Mouse (Mus musculus): ENCODE measurements at regions not wholly inside any gene's neighbourhood (a gene's known extent, or its start where the extent isn't known, plus 50 kb on each side); places are given as distances from the start of the nearest gene placed in this dataset.

DNA sequence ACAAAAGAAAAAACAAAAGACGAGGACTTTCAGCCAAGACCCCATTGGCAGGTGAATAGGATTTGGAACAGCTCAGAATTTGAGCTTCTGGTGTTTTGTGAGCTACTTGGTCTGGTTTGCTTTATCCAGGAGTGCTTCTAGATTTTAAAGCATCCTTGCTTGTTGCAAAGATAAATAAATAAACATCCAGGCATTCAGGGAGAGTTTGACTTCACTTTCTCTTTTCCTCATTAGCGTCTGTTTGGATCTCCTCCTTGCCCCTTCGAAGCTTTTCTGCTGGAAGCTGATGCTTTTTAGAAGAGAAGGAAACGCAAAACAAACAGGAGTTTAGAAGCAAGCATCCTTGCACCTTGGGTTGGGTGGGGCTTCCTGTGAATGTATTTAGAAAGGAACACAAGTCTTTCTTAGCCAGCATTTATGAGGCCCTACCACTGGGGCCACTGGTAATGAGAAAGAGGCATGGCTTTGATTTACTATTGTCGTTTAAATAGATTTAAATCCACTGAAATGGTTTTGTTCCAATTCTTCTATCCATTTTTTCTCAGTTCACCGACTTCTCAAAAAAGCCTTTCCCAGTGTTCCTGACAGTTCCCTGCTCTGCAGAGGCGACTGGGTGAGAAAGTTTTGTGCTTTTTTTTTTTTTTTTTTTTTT, 153.9 kb upstream of the Habp2 start:
- H3K27me3 ChIP-seq (replicated peaks; ENCODE audit: control insufficient read depth, insufficient read depth, low read length): 0 out of 2 replicates have a peak, but pooled peaks cover 2% of the 10 kb centered on the region
- no peak for DNase-seq (ENCODE audit: low spot score)
- H3K36me3 ChIP-seq (ENCODE audit: control insufficient read depth, insufficient read depth, low read length): no peaks in the 10 kb centered on the region
- WGBS: 34% methylated on average over 7 of the region's 7 CpGs
- no peak overlapping the region for H3K4me3 ChIP-seq (ENCODE audit: low read depth, low read length)
- no peak overlapping the region for H3K27ac ChIP-seq (ENCODE audit: low read depth, low read length)
- no peak for ATAC-seq (replicated peaks; ENCODE audit: low FRiP score)
- H3K4me1 ChIP-seq (replicated peaks; ENCODE audit: control insufficient read depth, insufficient read depth, low read length): no peaks in the 10 kb centered on the region
- H3K4me2 ChIP-seq: no peak overlapping the region
- H3K9me3 ChIP-seq (ENCODE audit: control insufficient read depth, low read length): no peaks in the 10 kb centered on the region
- H3K9ac ChIP-seq (ENCODE audit: low read depth, low read length): no peak overlapping the region

DNA sequence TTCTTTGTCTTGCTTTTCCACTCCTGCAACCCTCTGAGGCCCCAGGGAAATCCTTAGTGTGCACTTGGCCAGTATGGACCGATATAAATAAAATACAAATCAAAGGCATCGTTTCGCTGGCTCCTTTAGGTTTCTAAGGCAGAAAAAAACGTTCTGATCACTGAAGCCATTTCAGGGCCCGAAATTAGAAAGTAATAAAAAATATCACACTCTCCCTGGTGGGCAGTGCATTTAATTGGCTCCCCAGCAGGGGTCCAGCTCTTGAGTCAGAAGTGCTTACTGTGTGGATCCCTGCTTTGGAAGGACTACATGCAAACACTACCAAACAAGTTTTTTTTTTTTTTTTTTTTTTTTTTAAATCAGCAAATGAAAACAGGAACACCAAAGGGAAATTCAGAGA, 153.4 kb upstream of the Habp2 start:
- no peak overlapping the region for H3K4me2 ChIP-seq
- H3K4me3 ChIP-seq (ENCODE audit: low read depth, low read length): no peak overlapping the region
- ATAC-seq (replicated peaks; ENCODE audit: low FRiP score) (no peak), DNase-seq (ENCODE audit: low spot score) (no peak)
- H3K9me3 ChIP-seq (ENCODE audit: control insufficient read depth, low read length): no peaks in the 10 kb centered on the region
- no peak overlapping the region for H3K9ac ChIP-seq (ENCODE audit: low read depth, low read length)
- WGBS: 31% methylated on average over 5 of the region's 5 CpGs
- H3K27ac ChIP-seq (ENCODE audit: low read depth, low read length): no peak overlapping the region
- 0 out of 2 replicates have a peak, but pooled peaks cover 2% of the 10 kb centered on the region for H3K27me3 ChIP-seq (replicated peaks; ENCODE audit: control insufficient read depth, insufficient read depth, low read length)
- no peaks in the 10 kb centered on the region for H3K36me3 ChIP-seq (ENCODE audit: control insufficient read depth, insufficient read depth, low read length)
- H3K4me1 ChIP-seq (replicated peaks; ENCODE audit: control insufficient read depth, insufficient read depth, low read length): no peaks in the 10 kb centered on the region

DNA sequence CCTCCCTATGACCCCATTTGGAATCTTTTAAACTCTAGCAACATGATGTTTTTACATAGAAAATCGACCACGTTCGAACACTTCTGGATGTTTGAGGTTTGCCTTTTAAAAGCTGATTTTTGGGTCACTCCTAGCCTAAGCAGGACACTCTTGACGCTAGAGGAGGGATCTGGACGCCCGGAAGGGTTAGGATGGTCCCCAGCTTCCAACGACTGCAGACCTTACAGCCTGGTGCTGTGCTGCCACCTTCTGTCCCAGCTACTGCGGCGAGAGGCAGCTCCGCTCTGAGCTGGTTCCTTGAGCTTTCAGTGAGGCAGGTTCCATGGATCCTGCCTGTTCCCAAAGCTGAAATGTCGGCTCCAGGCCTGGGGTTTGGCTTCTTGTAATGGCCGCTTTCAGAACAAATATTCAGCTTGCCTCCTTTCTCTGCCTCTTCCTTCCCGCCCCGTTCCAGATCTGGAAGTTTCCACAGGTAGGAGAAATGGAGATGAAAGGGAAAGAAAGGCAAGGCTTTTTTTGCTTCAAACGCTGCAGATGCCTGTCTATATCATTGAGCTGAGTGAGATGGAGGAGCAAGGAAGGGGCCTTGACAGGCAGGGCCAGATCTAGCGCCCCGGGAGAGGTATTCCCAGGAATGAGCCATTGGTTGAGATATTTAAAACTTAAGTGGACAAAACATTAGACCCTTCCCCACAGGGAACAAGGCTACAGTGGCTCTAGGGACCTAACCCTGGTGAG, 152.7 kb upstream of the Habp2 start:
- Histone ChIP-seq H3K4me1 (replicated peaks; ENCODE audit: control insufficient read depth, insufficient read depth, low read length) (no peaks in the 10 kb centered on the region), H3K9ac (ENCODE audit: low read depth, low read length) (no peak overlapping the region), H3K4me2 (0 out of 2 replicates have a peak overlapping the region, but pooled peaks have one; percentile 5), H3K9me3 (ENCODE audit: control insufficient read depth, low read length) (no peaks in the 10 kb centered on the region), H3K27me3 (replicated peaks; ENCODE audit: control insufficient read depth, insufficient read depth, low read length) (0 out of 2 replicates have a peak, but pooled peaks cover 2% of the 10 kb centered on the region), H3K4me3 (ENCODE audit: low read depth, low read length) (no peak overlapping the region), H3K36me3 (ENCODE audit: control insufficient read depth, insufficient read depth, low read length) (no peaks in the 10 kb centered on the region), H3K27ac (ENCODE audit: low read depth, low read length) (no peak overlapping the region)
- ATAC-seq (replicated peaks; ENCODE audit: low FRiP score): no peak; the same call in 1 of the 2 replicates
- 20% methylated on average over 17 of the region's 17 CpGs for WGBS
- DNase-seq (ENCODE audit: low spot score): peak; percentile 45

DNA sequence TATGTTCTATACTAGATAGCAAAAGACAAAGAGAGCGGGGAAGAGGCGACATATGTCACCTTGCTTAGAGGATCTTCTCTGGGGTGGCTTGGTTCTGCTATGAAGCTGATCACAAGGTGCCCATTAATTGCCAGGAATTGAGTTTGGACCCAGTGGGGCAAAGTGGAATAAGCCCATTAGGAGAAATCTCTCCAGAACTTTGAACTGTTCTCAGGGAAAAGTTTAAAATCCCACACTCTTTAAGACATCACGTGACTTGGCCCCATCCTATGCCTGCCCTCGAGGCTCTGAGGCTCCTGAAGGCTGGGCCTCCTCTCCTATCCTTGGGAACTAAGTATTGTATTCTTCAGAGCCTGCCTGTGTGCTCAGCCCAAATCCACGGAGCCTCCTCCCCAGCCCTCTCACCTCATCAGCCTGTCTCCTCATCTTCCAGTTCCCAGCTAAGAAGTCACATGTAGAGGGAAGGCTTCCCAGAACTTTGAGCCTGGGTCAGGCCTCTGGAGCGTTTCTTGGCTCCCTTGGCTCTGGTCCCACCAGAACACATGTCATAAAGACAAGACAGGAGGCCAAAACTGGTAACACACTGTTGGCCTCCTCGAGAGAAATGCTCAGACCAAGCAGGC, 151.5 kb upstream of the Habp2 start:
- no peak overlapping the region for H3K27ac ChIP-seq (ENCODE audit: low read depth, low read length)
- no peak overlapping the region for H3K9ac ChIP-seq (ENCODE audit: low read depth, low read length)
- no peak overlapping the region for H3K4me2 ChIP-seq
- H3K36me3 ChIP-seq (ENCODE audit: control insufficient read depth, insufficient read depth, low read length): no peaks in the 10 kb centered on the region
- 0 out of 2 replicates have a peak, but pooled peaks cover 2% of the 10 kb centered on the region for H3K27me3 ChIP-seq (replicated peaks; ENCODE audit: control insufficient read depth, insufficient read depth, low read length)
- H3K4me1 ChIP-seq (replicated peaks; ENCODE audit: control insufficient read depth, insufficient read depth, low read length): no peaks in the 10 kb centered on the region
- no peak overlapping the region for H3K4me3 ChIP-seq (ENCODE audit: low read depth, low read length)
- no peak for ATAC-seq (replicated peaks; ENCODE audit: low FRiP score)
- DNase-seq (ENCODE audit: low spot score): no peak
- 74% methylated on average over 7 of the region's 7 CpGs for WGBS
- H3K9me3 ChIP-seq (ENCODE audit: control insufficient read depth, low read length): no peaks in the 10 kb centered on the region

DNA sequence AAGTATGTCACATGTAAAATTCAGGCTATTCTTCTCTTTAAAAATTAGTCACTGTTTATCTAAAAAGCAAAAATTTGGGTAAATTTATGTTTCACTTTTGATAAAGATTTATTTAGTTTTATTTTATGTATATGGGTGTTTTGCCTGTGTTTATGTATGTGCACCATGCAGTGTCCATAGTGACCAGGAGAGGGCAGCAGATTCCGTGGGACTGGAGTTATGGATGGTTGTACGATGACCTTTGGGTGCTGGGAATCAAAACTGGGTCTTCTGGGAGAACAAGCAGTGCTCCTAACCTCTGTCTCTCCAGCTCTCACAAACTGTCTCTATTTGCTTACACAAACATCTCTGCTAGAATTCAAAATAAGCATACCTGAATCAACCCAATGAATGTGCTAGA, 146.4 kb upstream of the Habp2 start:
- no peak overlapping the region for H3K27ac ChIP-seq (ENCODE audit: low read depth, low read length)
- no peak for DNase-seq (ENCODE audit: low spot score)
- no peak overlapping the region for H3K4me3 ChIP-seq (ENCODE audit: low read depth, low read length)
- H3K9ac ChIP-seq (ENCODE audit: low read depth, low read length): no peak overlapping the region
- ATAC-seq (replicated peaks; ENCODE audit: low FRiP score): no peak
- WGBS: 74% methylated on average over 2 of the region's 2 CpGs
- H3K4me1 ChIP-seq (replicated peaks; ENCODE audit: control insufficient read depth, insufficient read depth, low read length): no peaks in the 10 kb centered on the region
- no peaks in the 10 kb centered on the region for H3K27me3 ChIP-seq (replicated peaks; ENCODE audit: control insufficient read depth, insufficient read depth, low read length)
- H3K4me2 ChIP-seq: no peak overlapping the region
- H3K36me3 ChIP-seq (ENCODE audit: control insufficient read depth, insufficient read depth, low read length): no peaks in the 10 kb centered on the region
- H3K9me3 ChIP-seq (ENCODE audit: control insufficient read depth, low read length): peaks cover 7% of the 10 kb centered on the region; the same call in 1 of the 2 replicates

DNA sequence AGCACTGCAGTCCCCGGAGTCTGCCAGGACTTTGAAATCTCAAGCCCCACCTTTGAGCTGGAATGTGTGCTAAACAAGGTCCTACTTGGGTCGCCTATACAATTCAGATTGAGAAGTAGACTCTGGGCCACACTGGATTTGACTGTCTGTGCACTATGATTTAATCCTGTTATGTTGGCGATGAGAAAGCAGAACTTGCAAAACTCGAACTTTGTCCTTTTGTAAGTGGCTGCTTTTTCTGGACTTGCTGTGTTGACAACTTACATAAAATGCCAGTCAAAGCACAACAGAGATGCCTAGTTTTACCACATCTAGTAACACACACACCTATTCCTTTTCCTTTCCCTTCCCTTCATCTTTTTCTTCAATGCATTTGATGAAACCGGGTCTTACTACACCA, 142.7 kb upstream of the Habp2 start:
- Histone ChIP-seq H3K27me3 (replicated peaks; ENCODE audit: control insufficient read depth, insufficient read depth, low read length) (no peaks in the 10 kb centered on the region), H3K9ac (ENCODE audit: low read depth, low read length) (no peak overlapping the region), H3K9me3 (ENCODE audit: control insufficient read depth, low read length) (peaks cover 7% of the 10 kb centered on the region; the same call in 1 of the 2 replicates), H3K4me2 (no peak overlapping the region), H3K36me3 (ENCODE audit: control insufficient read depth, insufficient read depth, low read length) (no peaks in the 10 kb centered on the region), H3K27ac (ENCODE audit: low read depth, low read length) (no peak overlapping the region), H3K4me1 (replicated peaks; ENCODE audit: control insufficient read depth, insufficient read depth, low read length) (no peaks in the 10 kb centered on the region), H3K4me3 (ENCODE audit: low read depth, low read length) (no peak overlapping the region)
- no peak for ATAC-seq (replicated peaks; ENCODE audit: low FRiP score)
- 77% methylated on average over 5 of the region's 5 CpGs for WGBS
- no peak for DNase-seq (ENCODE audit: low spot score)

DNA sequence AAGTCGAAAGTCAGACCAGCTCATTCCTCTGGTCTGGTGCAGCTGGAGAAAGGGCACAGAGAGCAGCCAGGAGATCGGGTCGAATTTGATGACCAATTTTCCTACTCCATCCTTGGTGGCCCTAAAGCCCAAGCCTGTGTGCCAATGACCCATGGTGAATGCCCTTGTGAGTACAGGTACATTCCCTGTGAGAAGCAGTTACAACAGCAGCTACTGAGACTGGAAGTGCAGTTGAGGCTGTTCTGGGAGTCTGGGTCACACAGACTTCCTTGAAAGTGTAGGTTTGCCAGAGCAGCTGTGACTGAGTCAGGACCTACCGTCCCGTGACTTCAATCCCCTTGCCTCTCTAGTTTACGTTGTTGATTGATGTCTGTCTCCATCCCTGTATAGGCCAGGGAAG, 129.8 kb upstream of the Habp2 start:
- 79% methylated on average over 6 of the region's 6 CpGs for WGBS
- H3K27ac ChIP-seq (ENCODE audit: low read depth, low read length): no peak overlapping the region
- H3K27me3 ChIP-seq (replicated peaks; ENCODE audit: control insufficient read depth, insufficient read depth, low read length): peaks cover 3% of the 10 kb centered on the region; the same call in 1 of the 2 replicates
- no peak for DNase-seq (ENCODE audit: low spot score)
- H3K9me3 ChIP-seq (ENCODE audit: control insufficient read depth, low read length): no peaks in the 10 kb centered on the region
- H3K4me1 ChIP-seq (replicated peaks; ENCODE audit: control insufficient read depth, insufficient read depth, low read length): no peaks in the 10 kb centered on the region
- no peaks in the 10 kb centered on the region for H3K36me3 ChIP-seq (ENCODE audit: control insufficient read depth, insufficient read depth, low read length)
- no peak overlapping the region for H3K4me2 ChIP-seq
- H3K4me3 ChIP-seq (ENCODE audit: low read depth, low read length): no peak overlapping the region
- no peak for ATAC-seq (replicated peaks; ENCODE audit: low FRiP score)
- H3K9ac ChIP-seq (ENCODE audit: low read depth, low read length): no peak overlapping the region

DNA sequence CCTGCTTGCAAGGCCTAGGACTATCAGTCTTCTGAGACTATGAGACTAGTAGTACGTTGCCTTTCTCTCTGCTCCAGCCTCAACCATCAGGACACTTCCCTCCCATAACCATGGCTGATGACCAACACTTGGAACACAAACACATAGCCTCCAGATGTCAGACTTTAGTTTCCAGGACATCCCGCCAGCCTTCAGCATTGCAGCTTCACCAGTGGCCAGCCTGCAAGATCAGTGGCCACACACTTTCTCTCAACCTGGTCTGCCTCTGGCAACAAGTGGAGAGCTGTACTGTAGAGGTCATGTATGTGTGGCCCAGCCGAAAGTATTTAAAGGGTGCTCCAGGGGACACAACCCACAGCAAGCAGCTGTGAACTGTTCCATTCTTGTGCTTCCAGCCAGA, 124.8 kb upstream of the Habp2 start:
- ATAC-seq (replicated peaks; ENCODE audit: low FRiP score) (no peak), DNase-seq (ENCODE audit: low spot score) (no peak)
- H3K4me3 ChIP-seq (ENCODE audit: low read depth, low read length): no peak overlapping the region

More for the DNA sequence above, 124.8 kb upstream of the Habp2 start:
- H3K9ac ChIP-seq (ENCODE audit: low read depth, low read length): no peak overlapping the region
- H3K27ac ChIP-seq (ENCODE audit: low read depth, low read length): no peak overlapping the region
- H3K27me3 ChIP-seq (replicated peaks; ENCODE audit: control insufficient read depth, insufficient read depth, low read length): no peaks in the 10 kb centered on the region
- H3K4me2 ChIP-seq: no peak overlapping the region
- no peaks in the 10 kb centered on the region for H3K9me3 ChIP-seq (ENCODE audit: control insufficient read depth, low read length)
- WGBS: 84% methylated on average over 3 of the region's 3 CpGs
- no peaks in the 10 kb centered on the region for H3K4me1 ChIP-seq (replicated peaks; ENCODE audit: control insufficient read depth, insufficient read depth, low read length)
- no peaks in the 10 kb centered on the region for H3K36me3 ChIP-seq (ENCODE audit: control insufficient read depth, insufficient read depth, low read length)

All from liver, embryonic 11.5 days (tissue).